Mouse (Mus musculus) G1E (cell line): ENCODE results near the gene Txnrd2. TPM values are rescaled to one million over a fixed set of nuclear protein-coding genes. Genes with fewer than 3 reads are reported as not detected.

Source experiments
- ATAC-seq: 2 replicates; pipeline ENCODE4 v1.8.0; 2016; ENCODE audit warnings: mild to moderate bottlenecking; ENCODE audit not compliant: insufficient number of reproducible peaks, poor library complexity, low FRiP score, severe bottlenecking; ENCODE audit errors: extremely low read depth
- DNase-seq: peaks from one replicate; pipeline ENCODE4 v3.0.0; 2012; ENCODE audit warnings: low spot score
- H3K27me3 ChIP-seq: 2 replicates; pipeline ENCODE4 v1.6.1; 2012; ENCODE audit warnings: mild to moderate bottlenecking, low read length, inconsistent platforms; ENCODE audit not compliant: insufficient read depth
- H3K36me3 ChIP-seq: replicated peaks from 2 replicates; pipeline ENCODE3; 2012; ENCODE audit warnings: mild to moderate bottlenecking, inconsistent platforms
- H3K4me1 ChIP-seq: 2 replicates; pipeline ENCODE4 v1.6.1; 2012; ENCODE audit warnings: low read depth, low read length, inconsistent platforms, mixed read lengths; ENCODE audit not compliant: insufficient read depth
- H3K4me3 ChIP-seq: 2 replicates; pipeline ENCODE4 v1.5.1; 2012; ENCODE audit warnings: low read depth, mild to moderate bottlenecking, inconsistent platforms, low read length, moderate library complexity, mixed read lengths
- H3K9me3 ChIP-seq: replicated peaks from 2 replicates; pipeline ENCODE4 v1.6.1; 2012; ENCODE audit warnings: inconsistent platforms
- CTCF ChIP-seq: IDR thresholded peaks from 2 replicates; pipeline ENCODE4 v1.5.1; 2012; ENCODE audit warnings: low read depth, low read length, inconsistent platforms, mixed read lengths
- GATA1 ChIP-seq: IDR thresholded peaks from 2 replicates; pipeline ENCODE4 v1.6.1; 2012; ENCODE audit warnings: borderline replicate concordance, low read length, inconsistent platforms, mixed read lengths
- GATA2 ChIP-seq: IDR thresholded peaks from 2 replicates; pipeline ENCODE4 v1.6.1; 2012; ENCODE audit warnings: low read depth, low read length, inconsistent platforms, borderline replicate concordance
- POLR2AphosphoS5 ChIP-seq: IDR thresholded peaks from 2 replicates; pipeline ENCODE4 v1.6.1; 2012; ENCODE audit warnings: low read depth, low read length, inconsistent platforms; ENCODE audit not compliant: insufficient replicate concordance
- TAL1 ChIP-seq: conservative IDR thresholded peaks from 2 replicates; pipeline ENCODE4 v1.6.1; 2012; ENCODE audit warnings: low read depth, low read length, inconsistent platforms, mixed read lengths
- polyA plus RNA-seq: library from polyadenylated mRNA; stranded (reverse); fragments of >175 nt; gene quantifications from 2 replicates; pipeline ENCODE4 v1.2.3, GENCODE M21; 2012
- total RNA-seq, 2 experiments: library from RNA; stranded (forward) in 1 of 2; stranded (reverse) in 1 of 2; fragments of 200-1000 nt in 1 of 2; fragments of >200 nt in 1 of 2; fragmentation: Nextera tagmentation in 1 of 2; gene quantifications; 2 replicates each; pipeline ENCODE4 v1.2.3; 2014 to 2017

The Txnrd2 gene
- total and polyA plus RNA-seq, 3 experiments: 18.3 to 50.3 (median 18.5) TPM

DNA sequence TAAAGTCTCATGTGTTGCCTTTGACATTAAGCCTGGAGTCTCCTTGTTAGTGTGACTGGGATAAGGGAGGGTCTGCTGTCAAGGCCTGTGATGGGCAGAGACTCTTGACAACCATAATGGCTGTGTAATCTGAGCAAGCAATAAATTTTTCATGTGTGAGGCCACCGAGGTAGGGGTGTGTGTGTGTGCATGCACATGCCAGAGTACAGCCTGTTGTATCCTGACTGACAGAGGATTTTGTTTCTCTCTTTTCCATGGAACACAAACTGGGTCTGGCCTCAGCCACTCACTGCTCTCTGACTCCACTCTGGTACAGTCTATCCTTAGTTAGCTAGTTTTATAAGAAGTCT is 81.0 kb downstream of the Txnrd2 start:
- Histone ChIP-seq H3K36me3 (peaks cover 77% of the 10 kb centered on the region), H3K4me1 (peaks cover 5% of the 10 kb centered on the region; the same call in 1 of the 2 replicates), H3K4me3 (no peak overlapping the region), H3K9me3 (no peaks in the 10 kb centered on the region), H3K27me3 (no peaks in the 10 kb centered on the region)
- no peak for TF ChIP-seq CTCF
- no peak for TF ChIP-seq POLR2AphosphoS5
- ATAC-seq (no peak), DNase-seq (no peak)

- DNase-seq: no peak
- Histone ChIP-seq H3K36me3 (peaks cover 41% of the 10 kb centered on the region), H3K4me3 (no peak overlapping the region), H3K27me3 (no peaks in the 10 kb centered on the region), H3K4me1 (no peaks in the 10 kb centered on the region), H3K9me3 (no peaks in the 10 kb centered on the region)
- no peak for ATAC-seq
- TF ChIP-seq GATA1: no peak
- TF ChIP-seq CTCF: no peak
- no peak for TF ChIP-seq GATA2
- TF ChIP-seq POLR2AphosphoS5: no peak
- no peak for TF ChIP-seq TAL1
These were observed 85.6 kb downstream of the Txnrd2 start for GRCm38 (mm10) chr16:18511741-18512140.

DNA sequence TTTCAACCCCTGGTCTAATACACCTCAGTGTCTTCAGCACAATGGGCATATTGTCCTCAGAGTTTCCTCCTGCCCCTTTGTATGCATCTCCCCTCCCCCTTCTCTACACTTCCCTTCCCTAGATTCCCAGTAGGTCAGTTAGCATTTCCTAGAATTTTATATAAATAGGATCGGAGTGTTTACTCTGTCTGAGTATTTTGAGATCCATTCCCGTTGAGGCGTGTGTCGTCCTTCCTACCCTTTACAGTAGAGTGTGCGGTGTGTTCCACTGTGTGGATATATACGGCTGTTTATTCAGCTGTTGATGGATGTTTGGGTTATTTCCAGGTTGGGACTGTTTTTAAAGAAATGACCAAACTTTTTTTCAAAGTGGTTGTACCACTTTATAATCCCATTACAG is 87.3 kb downstream of the Txnrd2 start:
- TF ChIP-seq CTCF: no peak
- no peak for TF ChIP-seq GATA1
- no peak for TF ChIP-seq POLR2AphosphoS5
- TF ChIP-seq TAL1: no peak

DNA sequence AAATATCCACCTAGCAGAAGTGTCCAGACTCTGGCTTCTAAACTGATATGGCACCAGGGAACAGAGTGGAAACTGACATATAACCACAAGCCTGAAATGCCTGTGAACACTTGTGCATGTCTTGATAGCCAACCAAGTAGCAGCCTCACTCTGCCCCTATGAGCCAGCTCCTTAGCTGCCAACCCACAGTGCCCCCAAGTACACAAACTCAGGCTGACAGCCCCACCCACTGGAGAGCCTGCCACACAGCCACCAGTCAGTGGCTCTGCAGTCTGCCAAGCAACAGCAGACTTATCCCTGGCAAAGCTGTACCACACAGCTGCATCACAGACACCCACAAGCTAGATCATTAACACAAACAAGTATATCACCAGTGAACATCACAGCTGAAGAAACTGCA is 91.9 kb downstream of the Txnrd2 start:
- Histone ChIP-seq H3K36me3 (peaks cover 8% of the 10 kb centered on the region), H3K27me3 (no peaks in the 10 kb centered on the region), H3K4me1 (no peaks in the 10 kb centered on the region), H3K9me3 (no peaks in the 10 kb centered on the region), H3K4me3 (no peak overlapping the region)
- no peak for TF ChIP-seq GATA2
- TF ChIP-seq TAL1: no peak
- TF ChIP-seq GATA1: no peak
- TF ChIP-seq POLR2AphosphoS5: no peak
- TF ChIP-seq CTCF: no peak
- no peak for ATAC-seq
- DNase-seq: no peak

More for the DNA sequence above, 87.3 kb downstream of the Txnrd2 start:
- no peaks in the 10 kb centered on the region for H3K4me1 ChIP-seq
- peaks cover 35% of the 10 kb centered on the region for H3K36me3 ChIP-seq
- H3K27me3 ChIP-seq: no peaks in the 10 kb centered on the region
- no peak overlapping the region for H3K4me3 ChIP-seq
- ATAC-seq (no peak), DNase-seq (no peak)
- no peaks in the 10 kb centered on the region for H3K9me3 ChIP-seq

- no peak overlapping the region for H3K4me3 ChIP-seq
These were observed 97.5 kb downstream of the Txnrd2 start for GRCm38 (mm10) chr16:18523563-18524245.

GRCm38 (mm10) chr16:18528656-18529055 is 102.5 kb downstream of the Txnrd2 start:
- no peak for DNase-seq
- no peaks in the 10 kb centered on the region for H3K4me1 ChIP-seq
- no peaks in the 10 kb centered on the region for H3K9me3 ChIP-seq
- no peaks in the 10 kb centered on the region for H3K27me3 ChIP-seq
- TF ChIP-seq GATA1 (no peak), POLR2AphosphoS5 (no peak), GATA2 (no peak), CTCF (no peak), TAL1 (no peak)
- H3K4me3 ChIP-seq: no peak overlapping the region
- H3K36me3 ChIP-seq: peaks cover 4% of the 10 kb centered on the region
- ATAC-seq: no peak

More at GRCm38 (mm10) chr16:18523563-18524245, 97.5 kb downstream of the Txnrd2 start:
- DNase-seq: no peak
- TF ChIP-seq GATA2 (no peak), POLR2AphosphoS5 (no peak), CTCF (no peak), GATA1 (no peak), TAL1 (no peak)
- no peaks in the 10 kb centered on the region for H3K27me3 ChIP-seq
- ATAC-seq: no peak
- no peaks in the 10 kb centered on the region for H3K9me3 ChIP-seq
- H3K4me1 ChIP-seq: no peaks in the 10 kb centered on the region
- H3K36me3 ChIP-seq: peaks cover 4% of the 10 kb centered on the region

Other genes with a start within 250 kb of the Txnrd2 start
- not detected in 2 replicates for gene Ccdc188, start 208.5 kb upstream of the Txnrd2 start, total RNA-seq (2014; fragmentation: Nextera tagmentation)
- gene Ccdc188, start 208.5 kb upstream of the Txnrd2 start, total RNA-seq (2017): not detected in 2 replicates
- not detected in 2 replicates for gene Ccdc188, start 208.5 kb upstream of the Txnrd2 start, polyA plus RNA-seq
- 0.45 and 1.5 TPM in 2 replicates for gene Zdhhc8, start 191.2 kb upstream of the Txnrd2 start, total RNA-seq (2014; fragmentation: Nextera tagmentation)
- 0.46 and 0.71 TPM in 2 replicates for gene Zdhhc8, start 191.2 kb upstream of the Txnrd2 start, total RNA-seq (2017)
- 4.7 and 5.7 TPM in 2 replicates for gene Zdhhc8, start 191.2 kb upstream of the Txnrd2 start, polyA plus RNA-seq
- gene Trmt2a, start 177.7 kb upstream of the Txnrd2 start, total RNA-seq (2014; fragmentation: Nextera tagmentation): 72.5 and 76.6 TPM in 2 replicates
- 107 and 122 TPM in 2 replicates for gene Trmt2a, start 177.7 kb upstream of the Txnrd2 start, total RNA-seq (2017)
- 86.8 and 91.4 TPM in 2 replicates for gene Trmt2a, start 177.7 kb upstream of the Txnrd2 start, polyA plus RNA-seq
- gene Ranbp1, start 177.7 kb upstream of the Txnrd2 start, total RNA-seq (2014; fragmentation: Nextera tagmentation): 543 and 645 TPM in 2 replicates
- 405 and 431 TPM in 2 replicates for gene Ranbp1, start 177.7 kb upstream of the Txnrd2 start, total RNA-seq (2017)
- 1,262 and 1,589 TPM in 2 replicates for gene Ranbp1, start 177.7 kb upstream of the Txnrd2 start, polyA plus RNA-seq
- not detected in 2 replicates for gene Gm49776, start 168.1 kb upstream of the Txnrd2 start, total RNA-seq (2014; fragmentation: Nextera tagmentation)
- gene Gm49776, start 168.1 kb upstream of the Txnrd2 start, total RNA-seq (2017): 0.35 TPM in 1 of 2 replicates, not detected in the other
- not detected in 2 replicates for gene Gm49776, start 168.1 kb upstream of the Txnrd2 start, polyA plus RNA-seq
- 52.8 and 52.9 TPM in 2 replicates for gene Dgcr8, start 137.1 kb upstream of the Txnrd2 start, total RNA-seq (2014; fragmentation: Nextera tagmentation)
- 45.9 and 52.7 TPM in 2 replicates for gene Dgcr8, start 137.1 kb upstream of the Txnrd2 start, total RNA-seq (2017)
- gene Dgcr8, start 137.1 kb upstream of the Txnrd2 start, polyA plus RNA-seq: 5.9 and 9.8 TPM in 2 replicates
- gene Tango2, start 78.3 kb upstream of the Txnrd2 start, total RNA-seq (2014; fragmentation: Nextera tagmentation): 87.0 and 88.7 TPM in 2 replicates
- gene Tango2, start 78.3 kb upstream of the Txnrd2 start, total RNA-seq (2017): 40.7 and 47.9 TPM in 2 replicates
- 37.3 and 42.8 TPM in 2 replicates for gene Tango2, start 78.3 kb upstream of the Txnrd2 start, polyA plus RNA-seq
- gene Arvcf, start 78.2 kb upstream of the Txnrd2 start, total RNA-seq (2014; fragmentation: Nextera tagmentation): 53.7 and 64.0 TPM in 2 replicates
- 188 and 239 TPM in 2 replicates for gene Arvcf, start 78.2 kb upstream of the Txnrd2 start, total RNA-seq (2017)
- 137 and 154 TPM in 2 replicates for gene Arvcf, start 78.2 kb upstream of the Txnrd2 start, polyA plus RNA-seq
- 51.1 and 59.0 TPM in 2 replicates for gene Comt, start 468 bp downstream of the Txnrd2 start, total RNA-seq (2014; fragmentation: Nextera tagmentation)
- gene Comt, start 468 bp downstream of the Txnrd2 start, total RNA-seq (2017): 36.7 and 53.7 TPM in 2 replicates
- 25.2 and 47.5 TPM in 2 replicates for gene Comt, start 468 bp downstream of the Txnrd2 start, polyA plus RNA-seq
- 4.0 and 7.9 TPM in 2 replicates for gene Gnb1l, start 72.3 kb downstream of the Txnrd2 start, total RNA-seq (2014; fragmentation: Nextera tagmentation)
- gene Gnb1l, start 72.3 kb downstream of the Txnrd2 start, total RNA-seq (2017): 5.3 and 6.1 TPM in 2 replicates
- gene Gnb1l, start 72.3 kb downstream of the Txnrd2 start, polyA plus RNA-seq: 8.0 and 10.6 TPM in 2 replicates
- 9.3 and 9.9 TPM in 2 replicates for gene Rtl10, start 72.5 kb downstream of the Txnrd2 start, total RNA-seq (2014; fragmentation: Nextera tagmentation)
- gene Rtl10, start 72.5 kb downstream of the Txnrd2 start, total RNA-seq (2017): 3.5 and 4.2 TPM in 2 replicates
- gene Rtl10, start 72.5 kb downstream of the Txnrd2 start, polyA plus RNA-seq: 7.1 and 8.3 TPM in 2 replicates
- not detected in 2 replicates for gene Tbx1, start 164.3 kb downstream of the Txnrd2 start, total RNA-seq (2014; fragmentation: Nextera tagmentation)
- 0.11 TPM in 1 of 2 replicates, not detected in the other for gene Tbx1, start 164.3 kb downstream of the Txnrd2 start, total RNA-seq (2017)
- gene Tbx1, start 164.3 kb downstream of the Txnrd2 start, polyA plus RNA-seq: not detected in 2 replicates
- gene Gp1bb, start 196.0 kb downstream of the Txnrd2 start, total RNA-seq (2014; fragmentation: Nextera tagmentation): not detected in 2 replicates
- gene Gp1bb, start 196.0 kb downstream of the Txnrd2 start, total RNA-seq (2017): 0.11 TPM in 1 of 2 replicates, not detected in the other
- gene Gp1bb, start 196.0 kb downstream of the Txnrd2 start, polyA plus RNA-seq: 0.20 and 0.44 TPM in 2 replicates
- gene Gm49601, start 200.0 kb downstream of the Txnrd2 start, total RNA-seq (2014; fragmentation: Nextera tagmentation): not detected in 2 replicates
- 0.33 TPM in 1 of 2 replicates, not detected in the other for gene Gm49601, start 200.0 kb downstream of the Txnrd2 start, total RNA-seq (2017)
- not detected in 2 replicates for gene Gm49601, start 200.0 kb downstream of the Txnrd2 start, polyA plus RNA-seq
- not detected in 2 replicates for gene Sept5, start 203.6 kb downstream of the Txnrd2 start, total RNA-seq (2014; fragmentation: Nextera tagmentation)
- gene Sept5, start 203.6 kb downstream of the Txnrd2 start, total RNA-seq (2017): 0.05 TPM in 1 of 2 replicates, not detected in the other
- gene Sept5, start 203.6 kb downstream of the Txnrd2 start, polyA plus RNA-seq: not detected in 2 replicates